Mouse (Mus musculus): ENCODE results near the gene P2ry14.

- no peak for TF ChIP-seq CTCF (IDR thresholded peaks at IDR 0.05 in 2 of 3, conservative IDR thresholded peaks at IDR 0.05 in 1 of 3; ENCODE audit: control insufficient read depth in 1 of 3, insufficient read depth in 1 of 3, low read depth in 2 of 3, low read length in 3 of 3, poor library complexity in 1 of 3, severe bottlenecking in 1 of 3)
- no peak for TF ChIP-seq MAX (IDR thresholded peaks at IDR 0.05; ENCODE audit: low read length)
- no peak for TF ChIP-seq POLR2A (IDR thresholded peaks at IDR 0.05; ENCODE audit: control insufficient read depth in 1 of 2, insufficient read depth in 1 of 2, low read depth in 1 of 2, low read length in 2 of 2, poor library complexity in 1 of 2)
- TF ChIP-seq ZC3H11A (IDR thresholded peaks at IDR 0.05; ENCODE audit: low read depth, low read length): no peak
- TF ChIP-seq USF1 (IDR thresholded peaks at IDR 0.05; ENCODE audit: low read depth, low read length): no peak
- no peak for TF ChIP-seq E2F4 (IDR thresholded peaks at IDR 0.05; ENCODE audit: borderline replicate concordance, low read depth, low read length)
- TF ChIP-seq MAZ (IDR thresholded peaks at IDR 0.05; ENCODE audit: low read depth, low read length): no peak
- no peak for TF ChIP-seq ZMIZ1 (IDR thresholded peaks at IDR 0.05; ENCODE audit: low read depth, low read length)
- TF ChIP-seq HCFC1 (IDR thresholded peaks at IDR 0.05; ENCODE audit: low read depth, low read length): no peak
- TF ChIP-seq EP300 (IDR thresholded peaks at IDR 0.05; ENCODE audit: low read depth in 1 of 2, low read length in 2 of 2): no peak
- no peak for TF ChIP-seq TCF12 (IDR thresholded peaks at IDR 0.05; ENCODE audit: low read depth, low read length)
- no peak for TF ChIP-seq POLR2AphosphoS5 (IDR thresholded peaks at IDR 0.05; ENCODE audit: borderline replicate concordance, low read depth, low read length)
- no peak for TF ChIP-seq SIN3A (IDR thresholded peaks at IDR 0.05; ENCODE audit: low read length)
- TF ChIP-seq NELFE (IDR thresholded peaks at IDR 0.05; ENCODE audit: low read depth, low read length): no peak
These were observed 2.0 kb upstream of the P2ry14 start for GRCm38 (mm10) chr3:59155404-59155803.
